Mouse (Mus musculus): ENCODE measurements around the gene Shbg. TPM values are rescaled to one million over a fixed set of nuclear protein-coding genes. Genes with fewer than 3 reads are reported as not detected.
"Not testable (repeated sequence)": the region's sequence is repeated elsewhere in the genome, so short reads cannot be mapped to it uniquely, and the experiment has no call there.

The Shbg gene
- total RNA-seq, 2 experiments from 2014 or later, result not detected

GRCm38 (mm10) chr11:69632284-69633089 lies 14.8 kb upstream of the Shbg start, which contains the start of gene Fxr2:
TSS of gene Fxr2 (plus strand) at chr11:69632990.
- DNase-seq, result peak; percentile 100

GRCm38 (mm10) chr11:69629802-69630201 lies 12.1 kb upstream of the Shbg start:
- DNase-seq, result no peak

GRCm38 (mm10) chr11:69628286-69628685 lies 10.6 kb upstream of the Shbg start:
- DNase-seq, result peak; percentile 62 to 87

- DNase-seq, result not testable (repeated sequence)
Observed at GRCm38 (mm10) chr11:69624339-69624738, 6.6 kb upstream of the Shbg start.

GRCm38 (mm10) chr11:69623006-69623405 lies 5.3 kb upstream of the Shbg start:
- no peak for DNase-seq

- no peak for DNase-seq
Observed at GRCm38 (mm10) chr11:69622406-69622805, 4.7 kb upstream of the Shbg start.

GRCm38 (mm10) chr11:69621571-69622268 lies 4.0 kb upstream of the Shbg start, which contains the start of gene Sat2:
TSS of gene Sat2 (plus strand) at chr11:69622024.
- DNase-seq, result peak; percentile 65 to 78

GRCm38 (mm10) chr11:69620394-69621081 lies 2.8 kb upstream of the Shbg start:
- no peak for DNase-seq

- no peak for DNase-seq
Observed at GRCm38 (mm10) chr11:69616781-69617180, 924 bp downstream of the Shbg start.

GRCm38 (mm10) chr11:69614257-69614588 lies 3.5 kb downstream of the Shbg start:
- DNase-seq, result not testable (repeated sequence)

GRCm38 (mm10) chr11:69613553-69614256 lies 4.0 kb downstream of the Shbg start:
- peak; percentile 85 to 95 for DNase-seq

- no peak for DNase-seq
Observed at GRCm38 (mm10) chr11:69610899-69611298, 6.8 kb downstream of the Shbg start.

GRCm38 (mm10) chr11:69609416-69609815 lies 8.3 kb downstream of the Shbg start:
- no peak for DNase-seq

- DNase-seq, result no peak
Observed at GRCm38 (mm10) chr11:69608525-69608924, 9.2 kb downstream of the Shbg start.

- DNase-seq, result no peak
Observed at GRCm38 (mm10) chr11:69606832-69607231, 10.9 kb downstream of the Shbg start.

GRCm38 (mm10) chr11:69606491-69606795 lies 11.3 kb downstream of the Shbg start:
- no peak for DNase-seq

GRCm38 (mm10) chr11:69605726-69606490 lies 11.8 kb downstream of the Shbg start, which contains the start of gene Atp1b2:
TSS of gene Atp1b2 (minus strand) at chr11:69605942.
- peak; percentile 73 to 77 for DNase-seq

GRCm38 (mm10) chr11:69604795-69605664 lies 12.7 kb downstream of the Shbg start:
- peak in 1 of 2 experiments; percentile 35 for DNase-seq

- DNase-seq, result no peak
Observed at GRCm38 (mm10) chr11:69604347-69604746, 13.4 kb downstream of the Shbg start.

- DNase-seq, result peak; percentile 43 to 73
Observed at GRCm38 (mm10) chr11:69603516-69603915, 14.2 kb downstream of the Shbg start.

All from heart, adult 18-20 months (tissue).